Mouse (Mus musculus) intestine, postnatal 0 days (tissue): ENCODE data around the gene Zkscan5. TPM values are rescaled to one million over a fixed set of nuclear protein-coding genes. Genes with fewer than 3 reads are reported as not detected.
"Not testable (repeated sequence)": the region's sequence is repeated elsewhere in the genome, so short reads cannot be mapped to it uniquely, and the experiment has no call there.

Experiments
- ATAC-seq: fragments of 200-750 bp; cut with Nextera tagmentation; 2 replicates; pipeline ENCODE4 v1.8.0; 2017; ENCODE audit warnings: mild to moderate bottlenecking, moderate TSS enrichment, moderate library complexity
- H3K27ac ChIP-seq: fragments of 300-500 bp; sonication (generic); 2 replicates; pipeline ENCODE4 v1.5.1; 2014; ENCODE audit warnings: mild to moderate bottlenecking, low read depth, low read length, moderate library complexity
- H3K27me3 ChIP-seq: fragments of 300-500 bp; sonication (generic); replicated peaks from 2 replicates; pipeline ENCODE4 v1.6.1; 2014; ENCODE audit warnings: low read length, mixed read lengths; ENCODE audit not compliant: control insufficient read depth, insufficient read depth
- H3K36me3 ChIP-seq: fragments of 300-500 bp; sonication (generic); 2 replicates; pipeline ENCODE4 v1.6.1; 2014; ENCODE audit warnings: mild to moderate bottlenecking, moderate library complexity; ENCODE audit not compliant: control insufficient read depth, insufficient read depth
- H3K4me1 ChIP-seq: fragments of 300-500 bp; sonication (generic); replicated peaks from 2 replicates; pipeline ENCODE4 v1.6.1; 2014; ENCODE audit warnings: antibody characterized with exemption, low read length, mixed read lengths; ENCODE audit not compliant: control insufficient read depth, insufficient read depth
- H3K4me2 ChIP-seq: fragments of 300-500 bp; sonication (generic); replicated peaks from 2 replicates; pipeline ENCODE4 v1.6.1; 2014; ENCODE audit warnings: low read depth, mild to moderate bottlenecking, moderate library complexity
- H3K4me3 ChIP-seq: fragments of 300-500 bp; sonication (generic); 2 replicates; pipeline ENCODE4 v1.5.1; 2014; ENCODE audit warnings: low read depth, low read length
- H3K9ac ChIP-seq: fragments of 300-500 bp; sonication (generic); 2 replicates; pipeline ENCODE4 v1.6.1; 2014; ENCODE audit warnings: mild to moderate bottlenecking, low read depth, low read length
- H3K9me3 ChIP-seq: fragments of 300-500 bp; sonication (generic); 2 replicates; pipeline ENCODE4 v1.6.1; 2016; ENCODE audit warnings: mixed run types; ENCODE audit not compliant: control insufficient read depth
- CTCF ChIP-seq: sonication (generic); IDR thresholded peaks from 2 replicates; pipeline ENCODE4 v1.5.1; 2016; ENCODE audit warnings: low read depth, mild to moderate bottlenecking, control low read depth, antibody characterized with exemption, moderate library complexity
- WGBS: fragments of 180-500 bp; shearing (Covaris S2); extraction: QIAGEN DNeasy Blood & Tissue Kit; methylation state at CpG from one replicate; pipeline ENCODE4 v1.1.7; 2014; 5-methylcytosine and 5-hydroxymethylcytosine counted together
- polyA plus RNA-seq: library from polyadenylated mRNA; unstranded; fragments of >200 nt; fragmentation: Nextera tagmentation; extraction: Ambion mirVana; gene quantifications from 2 replicates; pipeline ENCODE4 v1.2.1, GENCODE M21; 2015

The Zkscan5 gene
- polyA plus RNA-seq, 1 experiment from 2014 or later, result 4.1 TPM

DNA sequence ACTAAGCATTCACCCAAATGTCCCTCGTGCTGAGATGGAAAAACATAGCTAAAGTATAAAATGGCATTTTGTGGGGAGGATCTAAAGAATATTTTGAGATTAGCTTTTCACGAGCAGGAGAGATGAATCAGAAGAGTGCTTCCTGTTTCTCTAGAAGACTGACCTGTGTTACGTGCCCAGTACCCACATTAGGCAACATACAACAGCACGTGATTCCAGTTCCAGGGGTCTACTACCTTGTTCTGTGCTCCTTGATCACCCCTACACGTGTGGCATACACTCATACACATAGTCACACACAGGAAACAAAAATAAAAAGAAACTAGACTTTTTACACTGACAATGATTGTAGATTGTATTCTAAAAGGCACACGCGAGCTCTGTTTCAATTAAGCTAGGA, 4.0 kb upstream of the Zkscan5 start:
- Histone ChIP-seq H3K4me3 (no peak overlapping the region; the same call in 1 of the 2 replicates), H3K4me2 (peak overlapping the region; percentile 90; the same call in 1 of the 2 replicates), H3K9ac (no peak overlapping the region), H3K4me1 (no peaks in the 10 kb centered on the region), H3K27ac (no peak overlapping the region), H3K9me3 (no peaks in the 10 kb centered on the region), H3K36me3 (peaks cover 28% of the 10 kb centered on the region), H3K27me3 (no peaks in the 10 kb centered on the region)
- TF ChIP-seq CTCF, result no peak
- 61% methylated on average over 7 of the region's 7 CpGs for WGBS
- ATAC-seq, result no peak

DNA sequence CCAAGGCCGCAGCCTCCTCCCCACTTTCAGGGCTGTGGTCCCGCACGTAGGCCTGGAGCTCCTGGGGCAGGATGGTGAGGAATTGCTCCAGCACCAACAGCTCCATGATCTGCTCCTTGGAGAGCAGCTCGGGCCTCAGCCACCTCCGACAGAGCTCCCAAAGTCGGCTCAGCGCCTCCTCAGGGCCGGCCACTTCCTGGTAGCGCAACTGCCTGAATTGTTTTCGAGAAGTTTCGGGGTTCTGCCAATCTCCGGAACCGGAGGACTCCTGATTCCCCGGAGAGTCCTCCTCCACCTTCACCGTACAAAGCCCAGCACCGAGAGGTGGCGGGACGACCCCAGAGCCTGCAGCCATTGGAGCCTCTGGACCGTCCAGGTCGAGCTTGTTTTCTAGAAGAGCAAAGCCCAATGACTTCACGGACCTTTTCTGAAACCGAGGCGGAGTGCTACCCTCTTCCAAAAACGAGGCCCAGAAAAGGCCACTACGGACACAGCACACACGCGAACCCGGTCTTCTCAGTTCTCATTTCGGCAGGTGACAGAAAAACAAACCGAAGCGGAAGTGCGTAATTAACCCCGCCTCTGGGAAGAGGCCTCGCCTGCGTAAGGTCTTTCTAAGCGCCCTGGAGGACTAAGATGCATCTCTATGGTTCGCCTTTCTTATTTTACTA, 2.9 kb upstream of the Zkscan5 start, which contains the start of gene Zkscan14:
TSS of gene Zkscan14 (minus strand) at position 548 of the 671 bp plus-strand sequence.
- Histone ChIP-seq H3K4me1 (no peaks in the 10 kb centered on the region; the same call in 1 of the 2 replicates), H3K4me3 (peak within 1 kb of the TSS; percentile 94), H3K9me3 (no peaks in the 10 kb centered on the region), H3K36me3 (peaks cover 17% of the 10 kb centered on the region), H3K4me2 (peak within 1 kb of the TSS; percentile 90), H3K27me3 (no peaks in the 10 kb centered on the region), H3K9ac (peak within 1 kb of the TSS; percentile 86), H3K27ac (peak within 1 kb of the TSS; percentile 83)
- WGBS, result 1% methylated on average over 37 of the region's 37 CpGs
- TF ChIP-seq CTCF, result peak; percentile 20; the same call in 1 of the 2 replicates
- 0 out of 2 replicates have a peak, but pooled peaks have one; percentile 23 for ATAC-seq

GRCm38 (mm10) chr5:145202446-145202845, 1.9 kb upstream of the Zkscan5 start:
- peak; percentile 18; the same call in 1 of the 2 replicates for TF ChIP-seq CTCF
- H3K27me3 ChIP-seq, result no peaks in the 10 kb centered on the region
- no peaks in the 10 kb centered on the region; the same call in 1 of the 2 replicates for H3K4me1 ChIP-seq
- ATAC-seq, result no peak
- no peak overlapping the region for H3K4me2 ChIP-seq
- H3K9me3 ChIP-seq, result no peaks in the 10 kb centered on the region
- peaks cover 11% of the 10 kb centered on the region for H3K36me3 ChIP-seq
- no peak overlapping the region for H3K9ac ChIP-seq
- 50% methylated on average over 3 of the region's 3 CpGs for WGBS
- no peak overlapping the region for H3K4me3 ChIP-seq
- no peak overlapping the region for H3K27ac ChIP-seq

GRCm38 (mm10) chr5:145205041-145205440, 679 bp downstream of the Zkscan5 start:
- no peak for ATAC-seq
- Histone ChIP-seq H3K9ac (peak overlapping the region; percentile 37; the same call in 1 of the 2 replicates), H3K27ac (peak overlapping the region; percentile 46; the same call in 1 of the 2 replicates), H3K4me1 (no peaks in the 10 kb centered on the region; the same call in 1 of the 2 replicates), H3K4me3 (peak overlapping the region; percentile 58), H3K9me3 (no peaks in the 10 kb centered on the region), H3K36me3 (0 out of 2 replicates have a peak, but pooled peaks cover under 1% of the 10 kb centered on the region), H3K27me3 (no peaks in the 10 kb centered on the region), H3K4me2 (peak overlapping the region; percentile 69)
- 12% methylated on average over 9 of the region's 9 CpGs for WGBS
- no peak for TF ChIP-seq CTCF

DNA sequence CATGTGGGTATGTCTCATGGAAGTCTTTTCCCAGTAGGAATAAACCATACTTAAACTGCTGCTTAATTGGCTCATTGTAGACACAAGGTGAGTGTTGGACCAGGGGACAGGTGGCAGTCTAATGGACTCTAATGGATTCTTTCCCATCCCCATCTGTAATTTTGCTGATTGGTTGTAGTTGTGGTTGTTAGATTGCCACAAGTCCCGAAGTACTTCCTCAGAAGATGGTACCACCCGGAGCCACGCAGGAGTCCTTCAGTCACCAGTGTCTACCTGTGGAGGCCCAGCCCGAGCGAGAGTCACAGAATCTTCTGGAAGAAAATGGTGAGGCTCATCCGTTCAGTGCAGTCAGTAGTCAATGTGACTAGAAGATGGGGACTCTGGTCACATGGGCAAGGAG, 3.0 kb downstream of the Zkscan5 start:
- Histone ChIP-seq H3K27ac (no peak overlapping the region), H3K36me3 (peaks cover 23% of the 10 kb centered on the region), H3K27me3 (no peaks in the 10 kb centered on the region), H3K9ac (no peak overlapping the region), H3K4me3 (no peak overlapping the region), H3K9me3 (no peaks in the 10 kb centered on the region), H3K4me1 (no peaks in the 10 kb centered on the region; the same call in 1 of the 2 replicates), H3K4me2 (no peak overlapping the region)
- no peak for ATAC-seq
- TF ChIP-seq CTCF, result no peak
- 93% methylated on average over 6 of the region's 6 CpGs for WGBS

DNA sequence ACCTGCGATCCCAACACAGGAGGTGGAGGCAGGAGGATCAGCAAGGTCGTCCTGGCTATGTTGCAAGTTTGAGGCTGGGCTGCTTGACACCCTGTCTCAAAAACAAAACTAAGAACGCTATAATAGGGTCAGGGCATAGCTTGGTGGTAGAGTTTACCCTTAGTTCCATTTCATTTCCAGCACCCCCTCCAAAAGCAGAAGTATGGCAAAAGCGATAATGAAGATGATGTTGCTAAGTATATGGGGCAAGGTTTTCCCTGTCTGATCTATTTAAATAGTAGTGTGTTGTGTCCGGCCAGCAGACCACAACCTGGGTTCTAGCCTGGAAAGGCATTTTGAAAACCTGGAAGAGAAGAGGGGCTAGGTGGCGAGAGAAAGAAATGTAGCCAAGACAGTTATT, 3.6 kb downstream of the Zkscan5 start:
- Histone ChIP-seq H3K36me3 (peaks cover 29% of the 10 kb centered on the region), H3K9ac (no peak overlapping the region), H3K4me2 (no peak overlapping the region), H3K27me3 (no peaks in the 10 kb centered on the region), H3K27ac (no peak overlapping the region), H3K4me3 (no peak overlapping the region), H3K4me1 (no peaks in the 10 kb centered on the region; the same call in 1 of the 2 replicates), H3K9me3 (no peaks in the 10 kb centered on the region)
- TF ChIP-seq CTCF, result no peak
- WGBS, result 74% methylated on average over 5 of the region's 6 CpGs
- ATAC-seq, result no peak

- H3K27ac ChIP-seq, H3K9me3 ChIP-seq, H3K4me3 ChIP-seq, ATAC-seq, H3K9ac ChIP-seq, H3K4me2 ChIP-seq, H3K27me3 ChIP-seq, H3K4me1 ChIP-seq: not testable (repeated sequence)
- H3K36me3 ChIP-seq, result peaks cover 30% of the 10 kb centered on the region
- WGBS, result 35% methylated on average over 11 of the region's 11 CpGs
These were observed 4.0 kb downstream of the Zkscan5 start for GRCm38 (mm10) chr5:145208391-145208790.
